Mouse (Mus musculus): ENCODE measurements around the gene Jak2. TPM values are rescaled to one million over a fixed set of nuclear protein-coding genes. Genes with fewer than 3 reads are reported as not detected.

Jak2 gene
- total and polyA plus RNA-seq, 3 experiments: 26.4 to 78.6 (median 30.2) TPM

- H3K9me3 ChIP-seq (replicated peaks; ENCODE audit: insufficient read depth, low read length): no peaks in the 10 kb centered on the region
- no peak overlapping the region for H3K4me3 ChIP-seq (ENCODE audit: control insufficient read depth in 1 of 2, insufficient read depth in 1 of 2, low read depth in 2 of 2, low read length in 2 of 2)
- no peaks in the 10 kb centered on the region for H3K27me3 ChIP-seq (ENCODE audit: control insufficient read depth in 1 of 2, insufficient read depth in 2 of 2, low read length in 2 of 2)
- H3K4me1 ChIP-seq (ENCODE audit: control insufficient read depth in 1 of 2, insufficient read depth in 2 of 2, low read length in 2 of 2): peaks cover 4 to 10% of the 10 kb centered on the region in 2 experiments; a peak in 3 of 4 replicates
- DNase-seq (ENCODE audit: low read depth, low spot score): no peak
- H3K9ac ChIP-seq (ENCODE audit: control insufficient read depth, low read depth, low read length, poor library complexity, severe bottlenecking): no peak overlapping the region
- TF ChIP-seq ZC3H11A (IDR thresholded peaks at IDR 0.05; ENCODE audit: low read depth, low read length): no peak
- no peak for TF ChIP-seq ELF1 (IDR thresholded peaks at IDR 0.05; ENCODE audit: low read depth, low read length)
- TF ChIP-seq CHD2 (IDR thresholded peaks at IDR 0.05; ENCODE audit: low read length): no peak
- TF ChIP-seq SMC3 (IDR thresholded peaks at IDR 0.05; ENCODE audit: low read depth, low read length): no peak
- TF ChIP-seq KAT2A (conservative IDR thresholded peaks at IDR 0.05; ENCODE audit: low read depth, low read length): no peak
- no peak for TF ChIP-seq USF2 (IDR thresholded peaks at IDR 0.05; ENCODE audit: borderline replicate concordance in 1 of 2, insufficient read depth in 1 of 2, low read depth in 1 of 2, low read length in 2 of 2)
- TF ChIP-seq POLR2A (IDR thresholded peaks at IDR 0.05; ENCODE audit: control insufficient read depth in 1 of 2, insufficient read depth in 1 of 2, low read depth in 1 of 2, low read length in 2 of 2, poor library complexity in 1 of 2): no peak
- TF ChIP-seq POLR2AphosphoS5 (IDR thresholded peaks at IDR 0.05; ENCODE audit: borderline replicate concordance, low read depth, low read length): no peak
- TF ChIP-seq E2F4 (IDR thresholded peaks at IDR 0.05; ENCODE audit: borderline replicate concordance, low read depth, low read length): no peak
- no peak; the same call in 1 of the 2 replicates for TF ChIP-seq BHLHE40 (IDR thresholded peaks at IDR 0.05; ENCODE audit: borderline replicate concordance, low read depth, low read length)
- no peak overlapping the region for H3K27ac ChIP-seq (ENCODE audit: control insufficient read depth, low read depth, low read length)
- H3K79me2 ChIP-seq (ENCODE audit: control insufficient read depth, insufficient read depth, low read length, poor library complexity): no peaks in the 10 kb centered on the region
- peaks cover 0 to 7% of the 10 kb centered on the region in 2 experiments; a peak in 2 of 4 replicates for H3K36me3 ChIP-seq (ENCODE audit: control insufficient read depth in 1 of 2, insufficient read depth in 2 of 2, low read length in 2 of 2)
Observed at GRCm38 (mm10) chr19:29205267-29205666, 46.4 kb upstream of the Jak2 start.

GRCm38 (mm10) chr19:29209898-29210297 is 41.7 kb upstream of the Jak2 start:
- H3K4me3 ChIP-seq (ENCODE audit: control insufficient read depth in 1 of 2, insufficient read depth in 1 of 2, low read depth in 2 of 2, low read length in 2 of 2): peak overlapping the region; percentile 29 to 36
- peak; percentile 90 for DNase-seq (ENCODE audit: low read depth, low spot score)
- no peaks in the 10 kb centered on the region for H3K27me3 ChIP-seq (ENCODE audit: control insufficient read depth in 1 of 2, insufficient read depth in 2 of 2, low read length in 2 of 2)
- peaks cover 0 to 4% of the 10 kb centered on the region in 2 experiments; a peak in 1 of 4 replicates for H3K36me3 ChIP-seq (ENCODE audit: control insufficient read depth in 1 of 2, insufficient read depth in 2 of 2, low read length in 2 of 2)
- H3K27ac ChIP-seq (ENCODE audit: control insufficient read depth, low read depth, low read length): peak overlapping the region; percentile 83
- H3K9ac ChIP-seq (ENCODE audit: control insufficient read depth, low read depth, low read length, poor library complexity, severe bottlenecking): peak overlapping the region; percentile 54
- no peaks in the 10 kb centered on the region for H3K9me3 ChIP-seq (replicated peaks; ENCODE audit: insufficient read depth, low read length)
- no peaks in the 10 kb centered on the region for H3K79me2 ChIP-seq (ENCODE audit: control insufficient read depth, insufficient read depth, low read length, poor library complexity)
- peaks cover 1 to 4% of the 10 kb centered on the region in 2 experiments; a peak in 3 of 4 replicates for H3K4me1 ChIP-seq (ENCODE audit: control insufficient read depth in 1 of 2, insufficient read depth in 2 of 2, low read length in 2 of 2)
- TF ChIP-seq SIN3A (IDR thresholded peaks at IDR 0.05; ENCODE audit: low read length): peak; percentile 57
- TF ChIP-seq POLR2A (IDR thresholded peaks at IDR 0.05; ENCODE audit: control insufficient read depth in 1 of 2, insufficient read depth in 1 of 2, low read depth in 1 of 2, low read length in 2 of 2, poor library complexity in 1 of 2): peak in 1 of 2 experiments; percentile 48; a peak in 1 of 4 replicates
- TF ChIP-seq MYB (IDR thresholded peaks at IDR 0.05; ENCODE audit: low read depth, low read length): no peak
- TF ChIP-seq POLR2AphosphoS5 (IDR thresholded peaks at IDR 0.05; ENCODE audit: borderline replicate concordance, low read depth, low read length): no peak
- TF ChIP-seq HCFC1 (IDR thresholded peaks at IDR 0.05; ENCODE audit: low read depth, low read length): peak; percentile 46; the same call in 1 of the 2 replicates
- no peak for TF ChIP-seq ZNF384 (IDR thresholded peaks at IDR 0.05; ENCODE audit: low read depth, low read length)
- TF ChIP-seq EP300 (IDR thresholded peaks at IDR 0.05; ENCODE audit: low read depth in 1 of 2, low read length in 2 of 2): peak in 1 of 2 experiments; percentile 59; a peak in 1 of 4 replicates
- no peak for TF ChIP-seq ZKSCAN1 (IDR thresholded peaks at IDR 0.05; ENCODE audit: low read depth, low read length)
- TF ChIP-seq MYC (IDR thresholded peaks at IDR 0.05; ENCODE audit: low read depth, low read length): 0 out of 2 replicates have a peak, but pooled peaks have one; percentile 24
- peak; percentile 9; the same call in 1 of the 2 replicates for TF ChIP-seq SMC3 (IDR thresholded peaks at IDR 0.05; ENCODE audit: low read depth, low read length)
- no peak for TF ChIP-seq CTCF (IDR thresholded peaks at IDR 0.05 in 2 of 3, conservative IDR thresholded peaks at IDR 0.05 in 1 of 3; ENCODE audit: control insufficient read depth in 1 of 3, insufficient read depth in 1 of 3, low read depth in 2 of 3, low read length in 3 of 3, poor library complexity in 1 of 3, severe bottlenecking in 1 of 3)
- TF ChIP-seq MAZ (IDR thresholded peaks at IDR 0.05; ENCODE audit: low read depth, low read length): no peak
- TF ChIP-seq TAL1 (IDR thresholded peaks at IDR 0.05; ENCODE audit: low read length): no peak
- no peak for TF ChIP-seq BHLHE40 (IDR thresholded peaks at IDR 0.05; ENCODE audit: borderline replicate concordance, low read depth, low read length)
- TF ChIP-seq MAX (IDR thresholded peaks at IDR 0.05; ENCODE audit: low read length): peak; percentile 58; the same call in 1 of the 2 replicates
- no peak for TF ChIP-seq CHD2 (IDR thresholded peaks at IDR 0.05; ENCODE audit: low read length)
- TF ChIP-seq GATA1 (IDR thresholded peaks at IDR 0.05; ENCODE audit: low read depth, low read length): 0 out of 2 replicates have a peak, but pooled peaks have one; percentile 21
- no peak for TF ChIP-seq JUND (IDR thresholded peaks at IDR 0.05; ENCODE audit: low read depth, low read length)
- peak; percentile 57 for TF ChIP-seq TBP (IDR thresholded peaks at IDR 0.05; ENCODE audit: low read depth, low read length)
- peak; percentile 23; the same call in 1 of the 2 replicates for TF ChIP-seq NELFE (IDR thresholded peaks at IDR 0.05; ENCODE audit: low read depth, low read length)
- peak; percentile 73 for TF ChIP-seq ELF1 (IDR thresholded peaks at IDR 0.05; ENCODE audit: low read depth, low read length)

All from MEL (cell line).